Mouse (Mus musculus) midbrain, embryonic 12.5 days (tissue): ENCODE data around the gene Pla2g2d. TPM values are rescaled to one million over a fixed set of nuclear protein-coding genes. Genes with fewer than 3 reads are reported as not detected.

ENCODE experiments used
- polyA plus RNA-seq: library from polyadenylated mRNA; unstranded; fragments of >200 nt; fragmentation: Nextera tagmentation; extraction: Ambion mirVana; gene quantifications from 2 replicates; pipeline ENCODE4 v1.2.1, GENCODE M21; 2016

Pla2g2d gene
- polyA plus RNA-seq, 1 experiment from 2014 or later = 0.33 TPM

Other genes with a start within 250 kb of the Pla2g2d start
- 0.14 and 0.37 TPM in 2 replicates for gene Vwa5b1, start 139.9 kb upstream of the Pla2g2d start, polyA plus RNA-seq
- gene Pla2g2c, start 50.9 kb upstream of the Pla2g2d start, polyA plus RNA-seq = 0.50 and 0.98 TPM in 2 replicates
- gene Ubxn10, start 38.6 kb upstream of the Pla2g2d start, polyA plus RNA-seq = 1.4 and 2.1 TPM in 2 replicates
- gene Pla2g2f, start 18.1 kb upstream of the Pla2g2d start, polyA plus RNA-seq = 0.11 and 0.12 TPM in 2 replicates
- not detected in 2 replicates for gene Pla2g5, start 87.7 kb downstream of the Pla2g2d start, polyA plus RNA-seq
- gene Gm13030, start 98.2 kb downstream of the Pla2g2d start, polyA plus RNA-seq = not detected in 2 replicates
- not detected in 2 replicates for gene Pla2g2e, start 102.2 kb downstream of the Pla2g2d start, polyA plus RNA-seq
- gene Otud3, start 138.2 kb downstream of the Pla2g2d start, polyA plus RNA-seq = 2.6 and 2.9 TPM in 2 replicates
- not detected in 2 replicates for gene Rnf186, start 191.4 kb downstream of the Pla2g2d start, polyA plus RNA-seq
- gene Tmco4, start 197.2 kb downstream of the Pla2g2d start, polyA plus RNA-seq = 1.2 and 1.5 TPM in 2 replicates